Mouse (Mus musculus): ENCODE results near the gene Bcl2l14. TPM values are rescaled to one million over a fixed set of nuclear protein-coding genes. Genes with fewer than 3 reads are reported as not detected.

Bcl2l14 gene
- polyA plus RNA-seq, 1 experiment = not detected

- Histone ChIP-seq H3K36me3 (replicated peaks; ENCODE audit: low read length) (peaks cover 90% of the 10 kb centered on the region), H3K9me3 (peaks cover 5% of the 10 kb centered on the region), H3K4me3 (replicated peaks) (no peak overlapping the region), H3K27me3 (replicated peaks) (no peaks in the 10 kb centered on the region), H3K4me1 (peaks cover 5% of the 10 kb centered on the region)
- no peak for TF ChIP-seq GATA1 (IDR thresholded peaks at IDR 0.05; ENCODE audit: borderline replicate concordance, low read length)
- TF ChIP-seq FLI1 (IDR thresholded peaks at IDR 0.05; ENCODE audit: low read length) = no peak
Measured at GRCm38 (mm10) chr6:134458376-134458775, 62.3 kb downstream of the Bcl2l14 start.

GRCm38 (mm10) chr6:134461175-134461574, 65.1 kb downstream of the Bcl2l14 start:
- peaks cover 5% of the 10 kb centered on the region for H3K4me1 ChIP-seq
- no peak overlapping the region for H3K4me3 ChIP-seq (replicated peaks)
- no peaks in the 10 kb centered on the region for H3K27me3 ChIP-seq (replicated peaks)
- peaks cover 5% of the 10 kb centered on the region for H3K9me3 ChIP-seq
- H3K36me3 ChIP-seq (replicated peaks; ENCODE audit: low read length) = peaks cover 92% of the 10 kb centered on the region
- TF ChIP-seq GATA1 (IDR thresholded peaks at IDR 0.05; ENCODE audit: borderline replicate concordance, low read length) (no peak), FLI1 (IDR thresholded peaks at IDR 0.05; ENCODE audit: low read length) (no peak)

- Histone ChIP-seq H3K4me3 (replicated peaks) (no peak overlapping the region), H3K4me1 (peaks cover 9% of the 10 kb centered on the region), H3K27me3 (replicated peaks) (no peaks in the 10 kb centered on the region), H3K9me3 (no peaks in the 10 kb centered on the region), H3K36me3 (replicated peaks; ENCODE audit: low read length) (peaks cover 83% of the 10 kb centered on the region)
- TF ChIP-seq FLI1 (IDR thresholded peaks at IDR 0.05; ENCODE audit: low read length) = no peak
- no peak for TF ChIP-seq GATA1 (IDR thresholded peaks at IDR 0.05; ENCODE audit: borderline replicate concordance, low read length)
Measured at GRCm38 (mm10) chr6:134466671-134467229, 70.6 kb downstream of the Bcl2l14 start.

GRCm38 (mm10) chr6:134469297-134469696, 73.2 kb downstream of the Bcl2l14 start:
- Histone ChIP-seq H3K4me1 (peaks cover 16% of the 10 kb centered on the region), H3K36me3 (replicated peaks; ENCODE audit: low read length) (peaks cover 73% of the 10 kb centered on the region), H3K9me3 (no peaks in the 10 kb centered on the region), H3K27me3 (replicated peaks) (no peaks in the 10 kb centered on the region), H3K4me3 (replicated peaks) (no peak overlapping the region)
- no peak for TF ChIP-seq GATA1 (IDR thresholded peaks at IDR 0.05; ENCODE audit: borderline replicate concordance, low read length)
- no peak for TF ChIP-seq FLI1 (IDR thresholded peaks at IDR 0.05; ENCODE audit: low read length)

- no peak for TF ChIP-seq GATA1 (IDR thresholded peaks at IDR 0.05; ENCODE audit: borderline replicate concordance, low read length)
- no peak for TF ChIP-seq FLI1 (IDR thresholded peaks at IDR 0.05; ENCODE audit: low read length)
- no peaks in the 10 kb centered on the region for H3K9me3 ChIP-seq
- H3K36me3 ChIP-seq (replicated peaks; ENCODE audit: low read length) = peaks cover 69% of the 10 kb centered on the region
- H3K27me3 ChIP-seq (replicated peaks) = no peaks in the 10 kb centered on the region
- peaks cover 16% of the 10 kb centered on the region for H3K4me1 ChIP-seq
- peak overlapping the region; percentile 20 for H3K4me3 ChIP-seq (replicated peaks)
Measured at GRCm38 (mm10) chr6:134470857-134471256, 74.7 kb downstream of the Bcl2l14 start.

GRCm38 (mm10) chr6:134473143-134473561, 77.0 kb downstream of the Bcl2l14 start:
- Histone ChIP-seq H3K27me3 (replicated peaks) (no peaks in the 10 kb centered on the region), H3K9me3 (no peaks in the 10 kb centered on the region), H3K4me1 (peaks cover 21% of the 10 kb centered on the region), H3K4me3 (replicated peaks) (no peak overlapping the region), H3K36me3 (replicated peaks; ENCODE audit: low read length) (peaks cover 63% of the 10 kb centered on the region)
- TF ChIP-seq GATA1 (IDR thresholded peaks at IDR 0.05; ENCODE audit: borderline replicate concordance, low read length) (no peak), FLI1 (IDR thresholded peaks at IDR 0.05; ENCODE audit: low read length) (no peak)

- no peak for TF ChIP-seq GATA1 (IDR thresholded peaks at IDR 0.05; ENCODE audit: borderline replicate concordance, low read length)
- no peak for TF ChIP-seq FLI1 (IDR thresholded peaks at IDR 0.05; ENCODE audit: low read length)
- Histone ChIP-seq H3K36me3 (replicated peaks; ENCODE audit: low read length) (peaks cover 72% of the 10 kb centered on the region), H3K4me1 (peaks cover 5% of the 10 kb centered on the region; the same call in 1 of the 2 replicates), H3K27me3 (replicated peaks) (no peaks in the 10 kb centered on the region), H3K4me3 (replicated peaks) (no peak overlapping the region), H3K9me3 (no peaks in the 10 kb centered on the region)
Measured at GRCm38 (mm10) chr6:134479481-134479880, 83.4 kb downstream of the Bcl2l14 start.

GRCm38 (mm10) chr6:134486318-134486717, 90.2 kb downstream of the Bcl2l14 start:
- Histone ChIP-seq H3K4me1 (no peaks in the 10 kb centered on the region), H3K36me3 (replicated peaks; ENCODE audit: low read length) (peaks cover 64% of the 10 kb centered on the region), H3K9me3 (no peaks in the 10 kb centered on the region), H3K27me3 (replicated peaks) (no peaks in the 10 kb centered on the region), H3K4me3 (replicated peaks) (no peak overlapping the region)
- TF ChIP-seq GATA1 (IDR thresholded peaks at IDR 0.05; ENCODE audit: borderline replicate concordance, low read length) (no peak), FLI1 (IDR thresholded peaks at IDR 0.05; ENCODE audit: low read length) (no peak)

Other genes with a start within 250 kb of the Bcl2l14 start
- 4.0 and 5.0 TPM in 2 replicates for gene Lrp6, start 170.6 kb downstream of the Bcl2l14 start, polyA plus RNA-seq (2012; ENCODE audit: insufficient read depth, low replicate concordance)
- not detected in 2 replicates for gene Mansc1, start 236.2 kb downstream of the Bcl2l14 start, polyA plus RNA-seq (2012; ENCODE audit: insufficient read depth, low replicate concordance)
- gene Borcs5, start 243.2 kb downstream of the Bcl2l14 start, polyA plus RNA-seq (2012; ENCODE audit: insufficient read depth, low replicate concordance) = 15.7 and 33.1 TPM in 2 replicates

All from megakaryocyte, embryonic 14.5 days (primary cell).